Mouse (Mus musculus) kidney, adult 18-20 months (tissue): ENCODE data around the gene Scn11a.
A peak's percentile ranks its signal among the peaks of the same experiment; 100 is the strongest.

Experiments used
- DNase-seq: peaks from one replicate; pipeline ENCODE4 v3.0.0; 2021

The Scn11a gene

GRCm38 (mm10) chr9:119795254-119795912, 29.9 kb downstream of the Scn11a start:
- no peak for DNase-seq

- no peak for DNase-seq
Measured at GRCm38 (mm10) chr9:119794470-119794869, 30.8 kb downstream of the Scn11a start.

GRCm38 (mm10) chr9:119792505-119792904, 32.8 kb downstream of the Scn11a start:
- DNase-seq = peak; percentile 35

DNA sequence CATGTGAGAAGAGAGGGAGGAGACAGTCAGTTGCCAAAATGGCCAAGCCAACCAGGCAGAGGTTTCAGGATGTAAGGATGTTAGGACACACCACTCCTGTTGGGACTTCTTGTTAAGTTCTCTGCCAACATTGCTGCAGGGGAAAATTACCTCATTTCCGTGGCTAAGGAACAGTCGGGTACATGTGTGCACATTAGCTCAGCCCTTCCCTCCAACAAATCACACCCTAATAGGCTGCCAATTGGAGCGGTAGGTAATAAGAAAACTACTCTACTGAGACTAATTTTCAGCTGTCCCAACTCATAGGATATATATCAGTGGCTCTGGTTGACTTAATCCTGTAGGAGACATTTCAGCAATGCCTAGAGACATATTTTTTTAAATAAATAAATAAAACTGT, 44.4 kb downstream of the Scn11a start:
- DNase-seq = no peak

- DNase-seq = peak; percentile 5
Measured at GRCm38 (mm10) chr9:119776661-119777060, 48.6 kb downstream of the Scn11a start.

- peak; percentile 27 for DNase-seq
Measured at GRCm38 (mm10) chr9:119768585-119768984, 56.7 kb downstream of the Scn11a start.

GRCm38 (mm10) chr9:119760226-119760625, 65.0 kb downstream of the Scn11a start:
- DNase-seq = no peak

GRCm38 (mm10) chr9:119759457-119759856, 65.8 kb downstream of the Scn11a start:
- DNase-seq = no peak

DNA sequence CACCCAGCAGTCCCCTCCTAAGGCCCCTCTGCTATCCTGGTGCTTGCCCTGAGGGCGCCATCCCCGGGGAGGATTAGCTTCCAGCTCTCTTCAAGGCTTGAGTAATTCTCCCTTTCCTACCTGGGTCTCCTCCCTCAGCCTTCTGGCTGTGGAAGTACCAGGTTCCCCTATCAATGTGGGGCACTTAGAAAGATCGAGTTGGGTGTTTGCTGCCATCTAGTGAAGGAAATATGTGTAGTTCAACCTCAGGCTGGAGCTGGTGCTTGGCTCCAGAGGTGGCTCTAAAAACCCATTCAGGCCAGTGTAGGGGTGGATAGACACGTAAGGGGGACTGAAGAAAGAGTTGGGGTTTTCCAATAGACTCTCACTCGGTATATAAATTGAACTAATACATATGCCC, 73.7 kb downstream of the Scn11a start:
- no peak for DNase-seq

GRCm38 (mm10) chr9:119749112-119749511, 76.1 kb downstream of the Scn11a start:
- DNase-seq = no peak

DNA sequence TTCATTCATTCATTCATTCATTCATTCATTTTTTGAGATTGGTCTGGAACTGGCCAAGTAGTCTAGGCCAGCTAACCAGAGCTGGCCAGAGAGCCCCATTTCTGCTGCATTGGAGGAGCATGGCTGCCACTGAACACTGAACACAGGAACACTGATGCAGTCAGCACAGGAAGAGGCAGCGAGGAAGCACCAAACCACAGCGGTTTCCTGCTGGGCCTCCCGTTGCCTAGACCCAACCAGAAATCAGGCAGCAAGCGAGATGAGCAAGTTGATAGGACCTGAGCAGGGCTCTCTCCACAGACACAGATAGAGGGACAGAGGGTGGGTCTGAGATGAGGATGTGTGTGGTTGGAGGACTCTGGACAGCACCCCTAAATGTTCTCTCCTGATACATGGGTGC, 81.4 kb downstream of the Scn11a start:
- no peak for DNase-seq

DNA sequence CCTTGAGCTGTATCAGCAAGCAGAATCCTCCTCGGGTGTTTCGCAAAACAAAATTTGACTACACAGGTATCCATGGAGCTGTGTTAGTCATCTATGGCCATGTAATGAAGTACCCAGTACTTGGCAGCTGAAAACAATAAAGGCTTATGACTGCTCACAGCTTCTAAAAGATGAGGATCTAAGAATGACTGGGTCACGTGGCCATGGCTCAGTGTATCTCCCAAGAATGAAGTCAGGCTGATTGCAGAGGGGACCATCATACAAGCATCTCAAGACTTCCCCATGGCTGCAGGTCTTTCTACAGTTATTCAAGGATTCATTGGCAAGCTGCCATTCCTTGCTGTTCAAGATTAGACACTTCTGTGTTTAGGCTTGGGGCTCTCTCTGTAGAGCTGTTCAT, 81.9 kb downstream of the Scn11a start:
- no peak for DNase-seq

- no peak for DNase-seq
Measured at GRCm38 (mm10) chr9:119741101-119741786, 84.0 kb downstream of the Scn11a start.

- DNase-seq = no peak
Measured at GRCm38 (mm10) chr9:119728412-119729097, 96.7 kb downstream of the Scn11a start.

- no peak for DNase-seq
Measured at GRCm38 (mm10) chr9:119726990-119727389, 98.3 kb downstream of the Scn11a start.

GRCm38 (mm10) chr9:119725293-119725862, 99.9 kb downstream of the Scn11a start:
- no peak for DNase-seq

DNA sequence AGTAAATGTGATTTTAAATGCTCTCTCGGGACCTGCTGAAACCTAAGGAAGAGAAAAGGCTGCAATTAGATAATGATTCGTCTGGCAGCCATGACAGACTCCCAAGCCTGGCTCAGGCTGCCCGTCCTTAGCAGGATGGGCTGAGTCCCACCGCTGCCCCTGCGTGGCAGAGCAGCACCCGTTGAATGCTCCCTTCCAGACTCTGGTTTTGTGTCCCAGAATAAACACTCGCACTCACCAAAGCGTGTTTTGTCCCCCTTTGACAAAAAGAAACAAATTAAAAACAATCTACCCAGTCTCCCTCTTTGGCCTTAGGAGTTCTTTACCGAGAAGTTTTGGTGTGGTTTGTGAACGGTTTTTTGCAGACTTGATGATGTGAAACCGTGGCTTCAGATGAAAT, 106.0 kb downstream of the Scn11a start, which contains the start of gene Scn10a:
Gene Scn10a (minus strand): TSS at position 101 of the 400 bp plus-strand sequence.
- DNase-seq = no peak

- peak; percentile 37 for DNase-seq
Measured at GRCm38 (mm10) chr9:119706700-119707099, 118.6 kb downstream of the Scn11a start.
